Mouse (Mus musculus) telencephalon, adult 2 months (tissue): ENCODE measurements around the gene Btd.
A peak's percentile ranks its signal among the peaks of the same experiment; 100 is the strongest.

Experiments used
- DNase-seq: peaks from one replicate; pipeline ENCODE4 v3.0.0-alpha.2; 2011; ENCODE audit warnings: low read depth, low spot score

Btd gene

GRCm38 (mm10) chr14:31664903-31665565, 24.2 kb downstream of the Btd start:
- DNase-seq = no peak

GRCm38 (mm10) chr14:31665566-31665940, 24.7 kb downstream of the Btd start:
- no peak for DNase-seq

- DNase-seq = no peak
These were observed 26.3 kb downstream of the Btd start for GRCm38 (mm10) chr14:31666931-31667705.

- DNase-seq = no peak
These were observed 26.9 kb downstream of the Btd start for GRCm38 (mm10) chr14:31667741-31668140.

- DNase-seq = peak; percentile 68
These were observed 27.5 kb downstream of the Btd start for GRCm38 (mm10) chr14:31668326-31668725.

- DNase-seq = no peak
These were observed 28.4 kb downstream of the Btd start for GRCm38 (mm10) chr14:31669161-31669611.

GRCm38 (mm10) chr14:31669642-31670490, 29.0 kb downstream of the Btd start:
- DNase-seq = peak; percentile 68

GRCm38 (mm10) chr14:31671635-31672320, 30.9 kb downstream of the Btd start:
- DNase-seq = no peak

- DNase-seq = no peak
These were observed 39.8 kb downstream of the Btd start for GRCm38 (mm10) chr14:31680656-31681055.

- no peak for DNase-seq
These were observed 40.5 kb downstream of the Btd start for GRCm38 (mm10) chr14:31681291-31681690.

GRCm38 (mm10) chr14:31681931-31682555, 41.2 kb downstream of the Btd start:
- no peak for DNase-seq

GRCm38 (mm10) chr14:31683610-31684009, 42.8 kb downstream of the Btd start:
- no peak for DNase-seq

- no peak for DNase-seq
These were observed 43.7 kb downstream of the Btd start for GRCm38 (mm10) chr14:31684343-31685040.

- no peak for DNase-seq
These were observed 44.9 kb downstream of the Btd start for GRCm38 (mm10) chr14:31685680-31686079.

GRCm38 (mm10) chr14:31686231-31686630, 45.4 kb downstream of the Btd start:
- DNase-seq = no peak

- no peak for DNase-seq
These were observed 51.7 kb downstream of the Btd start for GRCm38 (mm10) chr14:31692536-31692935.

GRCm38 (mm10) chr14:31696206-31696984, 55.6 kb downstream of the Btd start:
- no peak for DNase-seq

GRCm38 (mm10) chr14:31696985-31697303, 56.1 kb downstream of the Btd start:
- DNase-seq = no peak

- DNase-seq = no peak
These were observed 56.5 kb downstream of the Btd start for GRCm38 (mm10) chr14:31697346-31697745.

GRCm38 (mm10) chr14:31697755-31698154, 56.9 kb downstream of the Btd start:
- DNase-seq = no peak
